Mouse (Mus musculus) myocyte (in vitro differentiated cells): ENCODE measurements around the gene Washc2. TPM values are rescaled to one million over a fixed set of nuclear protein-coding genes. Genes with fewer than 3 reads are reported as not detected.
"Not testable (repeated sequence)": the region's sequence is repeated elsewhere in the genome, so short reads cannot be mapped to it uniquely, and the experiment has no call there.

Source experiments
- H3K27me3 ChIP-seq: one replicate; pipeline ENCODE4 v1.6.1; 2011; ENCODE audit not compliant: control insufficient read depth, insufficient read depth, insufficient read length
- H3K36me3 ChIP-seq: one replicate; pipeline ENCODE4 v1.6.1; 2011; ENCODE audit not compliant: control insufficient read depth, insufficient read depth
- H3K4me2 ChIP-seq: one replicate; pipeline ENCODE4 v1.6.1; 2011; ENCODE audit warnings: low read depth, control low read depth
- H3K4me3 ChIP-seq: one replicate; pipeline ENCODE4 v1.5.1; 2011; ENCODE audit warnings: mild to moderate bottlenecking, control low read depth, moderate library complexity
- H3K79me2 ChIP-seq: one replicate; pipeline ENCODE4 v1.6.1; 2011; ENCODE audit not compliant: control insufficient read depth, insufficient read depth
- H3ac ChIP-seq: one replicate; pipeline ENCODE4 v1.6.1; 2011; ENCODE audit not compliant: control insufficient read depth, insufficient read length
- CEBPB ChIP-seq: IDR thresholded peaks from 2 replicates; pipeline ENCODE4 v1.6.1; 2011; ENCODE audit warnings: mild to moderate bottlenecking, moderate library complexity; ENCODE audit not compliant: poor library complexity, insufficient read depth, severe bottlenecking
- E2F4 ChIP-seq: IDR thresholded peaks from one replicate; pipeline ENCODE4 v1.6.1; 2011; ENCODE audit warnings: mild to moderate bottlenecking, control low read depth, moderate library complexity; ENCODE audit not compliant: insufficient read depth
- MAX ChIP-seq: IDR thresholded peaks from one replicate; pipeline ENCODE4 v1.6.1; 2011; ENCODE audit warnings: low read depth, mild to moderate bottlenecking, control low read depth
- MYOD1 ChIP-seq, 3 experiments: IDR thresholded peaks; one replicate each; pipeline ENCODE4 v1.6.1; 2011; ENCODE audit warnings: control low read depth in 2 of 3, low read depth in 2 of 3, mild to moderate bottlenecking in 2 of 3, moderate library complexity in 1 of 3; ENCODE audit not compliant: insufficient read length in 2 of 3, control insufficient read depth in 1 of 3
- MYOG ChIP-seq, 3 experiments: IDR thresholded peaks; one replicate each; pipeline ENCODE4 v1.6.1; 2011; ENCODE audit warnings: control low read depth in 2 of 3, low read depth in 2 of 3, mild to moderate bottlenecking in 2 of 3; ENCODE audit not compliant: insufficient read length in 2 of 3, control insufficient read depth in 1 of 3, insufficient read depth in 1 of 3
- POLR2A ChIP-seq: IDR thresholded peaks from one replicate; pipeline ENCODE4 v1.6.1; 2011; ENCODE audit warnings: low read depth, mild to moderate bottlenecking, control low read depth, moderate library complexity; ENCODE audit not compliant: insufficient read length
- POLR2AphosphoS2 ChIP-seq: IDR thresholded peaks from one replicate; pipeline ENCODE4 v1.6.1; 2011; ENCODE audit warnings: low read depth, control low read depth; ENCODE audit not compliant: insufficient read length
- REST ChIP-seq: IDR thresholded peaks from one replicate; pipeline ENCODE4 v1.6.1; 2011; ENCODE audit warnings: mild to moderate bottlenecking, control low read depth, moderate library complexity; ENCODE audit not compliant: insufficient read depth, insufficient read length
- SRF ChIP-seq: IDR thresholded peaks from one replicate; pipeline ENCODE4 v1.6.1; 2011; ENCODE audit warnings: low read depth; ENCODE audit not compliant: control insufficient read depth, insufficient read length
- TCF12 ChIP-seq: IDR thresholded peaks from one replicate; pipeline ENCODE4 v1.6.1; 2011; ENCODE audit warnings: mild to moderate bottlenecking, control low read depth; ENCODE audit not compliant: poor library complexity, insufficient read depth, severe bottlenecking
- TCF3 ChIP-seq: IDR thresholded peaks from one replicate; pipeline ENCODE4 v1.6.1; 2011; ENCODE audit warnings: low read depth, control low read depth; ENCODE audit not compliant: insufficient read length
- USF1 ChIP-seq: IDR thresholded peaks from one replicate; pipeline ENCODE4 v1.6.1; 2011; ENCODE audit warnings: low read depth, mild to moderate bottlenecking, control low read depth, moderate library complexity
- polyA plus RNA-seq: library from polyadenylated mRNA; unstranded; fragments of >200 nt; fragmentation: generic; extraction: Trizol; gene quantifications from one replicate; pipeline ENCODE4 v1.2.1, GENCODE M21; 2012; ENCODE audit warnings: missing spikeins

Washc2 gene
- polyA plus RNA-seq, 1 experiment: 22.6 TPM

- Histone ChIP-seq H3K27me3 (no peaks in the 10 kb centered on the region), H3K79me2 (peaks cover 19% of the 10 kb centered on the region), H3K4me2 (no peak overlapping the region), H3K4me3 (no peak overlapping the region), H3ac (no peak overlapping the region), H3K36me3 (no peaks in the 10 kb centered on the region)
- no peak for TF ChIP-seq MAX
- TF ChIP-seq E2F4: no peak
- TF ChIP-seq MYOG (IDR thresholded peaks at IDR 0.05; ENCODE audit: control insufficient read depth in 1 of 3, insufficient read depth in 1 of 3, insufficient read length in 2 of 3, low read depth in 2 of 3): no peak
- TF ChIP-seq POLR2A: no peak
- no peak for TF ChIP-seq USF1
These were observed 12.0 kb upstream of the Washc2 start for GRCm38 (mm10) chr6:116195811-116196210.

- Histone ChIP-seq H3K79me2 (no peaks in the 10 kb centered on the region), H3K36me3 (no peaks in the 10 kb centered on the region)
These were observed 9.7 kb upstream of the Washc2 start for GRCm38 (mm10) chr6:116198173-116198572.

GRCm38 (mm10) chr6:116199682-116200081, 8.2 kb upstream of the Washc2 start:
- no peak overlapping the region for H3K4me3 ChIP-seq
- no peak overlapping the region for H3K4me2 ChIP-seq
- H3K36me3 ChIP-seq: no peaks in the 10 kb centered on the region
- H3K27me3 ChIP-seq: no peaks in the 10 kb centered on the region
- TF ChIP-seq MYOG (IDR thresholded peaks at IDR 0.05; ENCODE audit: control insufficient read depth in 1 of 3, insufficient read depth in 1 of 3, insufficient read length in 2 of 3, low read depth in 2 of 3): no peak
- no peak for TF ChIP-seq SRF
- H3K79me2 ChIP-seq: no peaks in the 10 kb centered on the region
- H3ac ChIP-seq: no peak overlapping the region

More at GRCm38 (mm10) chr6:116198173-116198572, 9.7 kb upstream of the Washc2 start:
- H3K4me2 ChIP-seq: no peak overlapping the region
- H3K4me3 ChIP-seq: no peak overlapping the region
- TF ChIP-seq TCF12 (no peak), REST (no peak), SRF (no peak), POLR2AphosphoS2 (no peak), MAX (no peak), USF1 (no peak), MYOG (IDR thresholded peaks at IDR 0.05; ENCODE audit: control insufficient read depth in 1 of 3, insufficient read depth in 1 of 3, insufficient read length in 2 of 3, low read depth in 2 of 3) (no peak), POLR2A (no peak), E2F4 (no peak), MYOD1 (IDR thresholded peaks at IDR 0.05; ENCODE audit: control insufficient read depth in 1 of 3, insufficient read length in 2 of 3, low read depth in 2 of 3) (no peak), TCF3 (no peak), CEBPB (no peak)
- H3K27me3 ChIP-seq: no peaks in the 10 kb centered on the region
- H3ac ChIP-seq: no peak overlapping the region

GRCm38 (mm10) chr6:116227767-116228166, 19.9 kb downstream of the Washc2 start:
- H3K36me3 ChIP-seq: peaks cover 40% of the 10 kb centered on the region
- H3K27me3 ChIP-seq: no peaks in the 10 kb centered on the region
- H3K4me2 ChIP-seq: no peak overlapping the region
- no peak overlapping the region for H3K4me3 ChIP-seq
- H3ac ChIP-seq: no peak overlapping the region
- no peaks in the 10 kb centered on the region for H3K79me2 ChIP-seq
- TF ChIP-seq MAX (no peak), CEBPB (no peak), USF1 (no peak), MYOD1 (IDR thresholded peaks at IDR 0.05; ENCODE audit: control insufficient read depth in 1 of 3, insufficient read length in 2 of 3, low read depth in 2 of 3) (no peak), POLR2A (no peak), TCF3 (no peak), SRF (no peak), REST (no peak), TCF12 (no peak), POLR2AphosphoS2 (no peak), E2F4 (no peak), MYOG (IDR thresholded peaks at IDR 0.05; ENCODE audit: control insufficient read depth in 1 of 3, insufficient read depth in 1 of 3, insufficient read length in 2 of 3, low read depth in 2 of 3) (no peak)

- no peak for TF ChIP-seq REST
- TF ChIP-seq E2F4: no peak
- TF ChIP-seq POLR2A: no peak
- no peak for TF ChIP-seq POLR2AphosphoS2
- no peak overlapping the region for H3ac ChIP-seq
- H3K27me3 ChIP-seq: no peaks in the 10 kb centered on the region
- peaks cover 40% of the 10 kb centered on the region for H3K36me3 ChIP-seq
- H3K4me2 ChIP-seq: no peak overlapping the region
- no peak overlapping the region for H3K4me3 ChIP-seq
- no peaks in the 10 kb centered on the region for H3K79me2 ChIP-seq
These were observed 21.1 kb downstream of the Washc2 start for GRCm38 (mm10) chr6:116228785-116229525.

GRCm38 (mm10) chr6:116234821-116235220, 27.0 kb downstream of the Washc2 start:
- H3K27me3 ChIP-seq, H3K4me3 ChIP-seq, H3K4me2 ChIP-seq, H3ac ChIP-seq, H3K79me2 ChIP-seq: not testable (repeated sequence)
- peaks cover 34% of the 10 kb centered on the region for H3K36me3 ChIP-seq
